Mouse (Mus musculus): ENCODE data around the gene Cetn3.

Cetn3 gene

GRCm38 (mm10) chr13:81822750-81823149 lies 39.9 kb downstream of the Cetn3 start:
- DNase-seq (ENCODE audit: low read depth, low spot score): no peak

DNA sequence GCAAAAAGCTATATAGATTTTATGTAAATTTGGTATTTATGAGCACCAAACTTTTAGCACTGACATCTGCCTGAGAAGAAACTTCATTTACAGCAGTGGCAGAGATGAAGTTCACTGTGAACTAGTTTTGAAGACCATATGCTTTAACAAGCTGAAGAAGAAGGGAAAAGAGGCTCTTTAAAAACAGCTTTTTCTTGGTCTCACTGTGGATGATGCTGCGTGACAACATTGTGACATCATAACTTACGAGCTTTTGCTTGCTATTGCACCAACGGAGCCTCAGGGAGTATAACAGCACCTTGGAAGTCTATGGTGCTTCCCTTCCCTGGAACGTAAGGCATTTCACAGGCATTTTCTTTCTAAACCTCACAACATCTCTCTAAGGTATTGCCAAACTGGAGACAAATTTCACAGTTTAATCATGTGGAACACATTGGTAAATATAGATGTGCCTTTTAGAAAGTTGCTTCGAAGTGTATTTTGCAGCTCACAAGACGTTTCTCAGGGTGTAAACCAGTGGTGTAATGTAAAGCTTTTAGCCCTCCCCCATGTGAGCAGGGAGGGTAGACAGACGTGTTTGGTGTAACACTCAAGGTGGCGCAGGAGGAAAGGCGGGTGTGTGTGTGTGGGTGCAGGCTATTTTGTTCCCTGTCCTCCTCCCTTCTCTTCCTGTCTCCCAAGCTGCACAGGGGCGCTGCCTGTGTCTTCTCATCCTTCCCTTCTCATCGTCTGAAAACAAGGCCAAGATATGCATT lies 41.9 kb downstream of the Cetn3 start:
- DNase-seq (ENCODE audit: low read depth, low spot score): no peak

GRCm38 (mm10) chr13:81828486-81828885 lies 45.6 kb downstream of the Cetn3 start:
- DNase-seq (ENCODE audit: low read depth, low spot score): no peak

GRCm38 (mm10) chr13:81831838-81832237 lies 49.0 kb downstream of the Cetn3 start:
- no peak for DNase-seq (ENCODE audit: low read depth, low spot score)

- no peak for DNase-seq (ENCODE audit: low read depth, low spot score)
These were observed 53.7 kb downstream of the Cetn3 start for GRCm38 (mm10) chr13:81836386-81837177.

GRCm38 (mm10) chr13:81838016-81838415 lies 55.1 kb downstream of the Cetn3 start:
- no peak for DNase-seq (ENCODE audit: low read depth, low spot score)

- no peak for DNase-seq (ENCODE audit: low read depth, low spot score)
These were observed 56.1 kb downstream of the Cetn3 start for GRCm38 (mm10) chr13:81838948-81839347.

DNA sequence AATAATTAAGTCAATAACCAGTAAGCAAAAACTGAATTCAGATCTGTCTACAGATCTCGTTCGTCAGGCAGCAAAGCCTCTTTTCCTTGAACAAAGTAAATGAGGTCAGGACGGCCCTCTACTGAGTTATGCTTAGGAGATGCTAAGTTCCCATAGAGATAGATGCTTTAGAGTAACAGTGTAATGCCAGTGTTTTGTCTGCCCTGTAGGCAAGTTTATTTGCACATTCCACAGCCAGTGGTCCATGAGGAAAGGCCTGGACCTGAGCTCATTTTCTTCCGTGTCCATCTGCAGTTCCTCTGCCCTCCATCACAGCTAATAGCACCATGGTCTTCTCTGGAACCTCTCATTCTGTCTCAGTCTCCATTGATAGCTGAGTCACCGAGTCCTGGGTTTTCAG lies 57.4 kb downstream of the Cetn3 start:
- DNase-seq (ENCODE audit: low read depth, low spot score): no peak

DNA sequence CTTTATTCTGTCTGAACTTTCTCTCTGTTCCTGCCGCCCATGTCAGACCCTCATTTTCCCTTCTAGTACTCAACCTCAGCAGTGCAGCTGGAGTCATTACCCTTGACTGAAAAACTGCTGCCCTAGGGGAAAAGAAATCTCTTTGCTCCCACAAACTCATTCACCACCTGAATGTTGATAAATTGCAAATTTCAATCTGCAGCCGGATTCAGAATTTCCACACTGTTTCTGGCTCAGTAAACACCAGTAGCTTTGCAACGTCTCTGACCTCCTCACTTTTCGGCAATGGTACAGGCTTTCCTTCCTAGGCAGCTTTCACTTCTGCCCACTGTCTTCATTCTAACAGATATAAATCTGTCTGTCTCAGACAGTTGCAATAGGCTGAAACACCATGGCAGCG lies 57.8 kb downstream of the Cetn3 start:
- DNase-seq (ENCODE audit: low read depth, low spot score): no peak

DNA sequence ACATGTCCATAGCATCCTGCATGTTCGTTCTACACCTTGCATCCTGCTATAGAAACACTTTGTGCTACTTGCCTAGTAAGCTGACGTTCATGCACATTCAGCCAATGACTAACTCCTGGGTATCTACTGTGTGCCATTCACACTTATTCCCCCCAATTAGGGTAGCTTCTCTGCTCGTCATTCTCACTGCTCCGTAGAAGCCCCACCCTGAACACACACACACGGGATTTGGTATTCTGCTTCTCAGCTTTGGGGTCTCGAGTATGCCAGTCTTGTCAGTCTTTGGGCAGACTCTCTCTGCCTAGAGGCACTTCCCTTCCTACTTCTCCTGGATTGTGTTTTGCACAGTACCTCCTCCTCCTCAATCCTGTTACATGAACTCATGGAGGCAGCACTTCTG lies 59.4 kb downstream of the Cetn3 start:
- no peak for DNase-seq (ENCODE audit: low read depth, low spot score)
